Mouse (Mus musculus): Measurements from ENCODE around the gene Ccdc194. TPM values are rescaled to one million over a fixed set of nuclear protein-coding genes. Genes with fewer than 3 reads are reported as not detected.

Gene Ccdc194
- polyA plus RNA-seq, 1 experiment: not detected

Other genes starting within 250 kb of the Ccdc194 start
- 116 and 173 TPM in 2 replicates for gene Use1, start 158.9 kb downstream of the Ccdc194 start, polyA plus RNA-seq (2012; ENCODE audit: insufficient read depth, insufficient read length, missing spikeins)
- gene Ocel1, start 154.4 kb downstream of the Ccdc194 start, polyA plus RNA-seq (2012; ENCODE audit: insufficient read depth, insufficient read length, missing spikeins): 8.3 and 9.1 TPM in 2 replicates
- gene Nr2f6, start 143.8 kb downstream of the Ccdc194 start, polyA plus RNA-seq (2012; ENCODE audit: insufficient read depth, insufficient read length, missing spikeins): 43.4 and 56.0 TPM in 2 replicates
- 12.8 and 20.7 TPM in 2 replicates for gene Ushbp1, start 129.9 kb downstream of the Ccdc194 start, polyA plus RNA-seq (2012; ENCODE audit: insufficient read depth, insufficient read length, missing spikeins)
- 78.3 and 79.0 TPM in 2 replicates for gene Babam1, start 128.8 kb downstream of the Ccdc194 start, polyA plus RNA-seq (2012; ENCODE audit: insufficient read depth, insufficient read length, missing spikeins)
- gene Ankle1, start 119.7 kb downstream of the Ccdc194 start, polyA plus RNA-seq (2012; ENCODE audit: insufficient read depth, insufficient read length, missing spikeins): not detected in 2 replicates
- gene Abhd8, start 62.1 kb downstream of the Ccdc194 start, polyA plus RNA-seq (2012; ENCODE audit: insufficient read depth, insufficient read length, missing spikeins): 2.2 and 2.6 TPM in 2 replicates
- gene Mrpl34, start 60.8 kb downstream of the Ccdc194 start, polyA plus RNA-seq (2012; ENCODE audit: insufficient read depth, insufficient read length, missing spikeins): 313 and 378 TPM in 2 replicates
- gene Dda1, start 56.5 kb downstream of the Ccdc194 start, polyA plus RNA-seq (2012; ENCODE audit: insufficient read depth, insufficient read length, missing spikeins): 23.6 and 34.4 TPM in 2 replicates
- gene Ano8, start 39.7 kb downstream of the Ccdc194 start, polyA plus RNA-seq (2012; ENCODE audit: insufficient read depth, insufficient read length, missing spikeins): 7.3 and 9.3 TPM in 2 replicates
- 6.7 and 9.1 TPM in 2 replicates for gene Gtpbp3, start 37.6 kb downstream of the Ccdc194 start, polyA plus RNA-seq (2012; ENCODE audit: insufficient read depth, insufficient read length, missing spikeins)
- gene Plvap, start 14.0 kb downstream of the Ccdc194 start, polyA plus RNA-seq (2012; ENCODE audit: insufficient read depth, insufficient read length, missing spikeins): 4.3 and 6.1 TPM in 2 replicates
- gene Bst2, start 11.7 kb upstream of the Ccdc194 start, polyA plus RNA-seq (2012; ENCODE audit: insufficient read depth, insufficient read length, missing spikeins): 17.3 and 38.4 TPM in 2 replicates
- 29.7 and 30.9 TPM in 2 replicates for gene Mvb12a, start 17.2 kb upstream of the Ccdc194 start, polyA plus RNA-seq (2012; ENCODE audit: insufficient read depth, insufficient read length, missing spikeins)
- gene Tmem221, start 33.2 kb upstream of the Ccdc194 start, polyA plus RNA-seq (2012; ENCODE audit: insufficient read depth, insufficient read length, missing spikeins): not detected in 2 replicates
- gene Nxnl1, start 40.9 kb upstream of the Ccdc194 start, polyA plus RNA-seq (2012; ENCODE audit: insufficient read depth, insufficient read length, missing spikeins): 0.50 and 1.5 TPM in 2 replicates
- gene Slc27a1, start 43.2 kb upstream of the Ccdc194 start, polyA plus RNA-seq (2012; ENCODE audit: insufficient read depth, insufficient read length, missing spikeins): 71.7 and 118 TPM in 2 replicates
- gene Pgls, start 66.5 kb upstream of the Ccdc194 start, polyA plus RNA-seq (2012; ENCODE audit: insufficient read depth, insufficient read length, missing spikeins): 181 and 189 TPM in 2 replicates
- gene Fam129c, start 71.9 kb upstream of the Ccdc194 start, polyA plus RNA-seq (2012; ENCODE audit: insufficient read depth, insufficient read length, missing spikeins): 1.5 TPM in 1 of 2 replicates, not detected in the other
- 15.1 and 20.1 TPM in 2 replicates for gene Colgalt1, start 85.3 kb upstream of the Ccdc194 start, polyA plus RNA-seq (2012; ENCODE audit: insufficient read depth, insufficient read length, missing spikeins)
- gene Unc13a, start 146.0 kb upstream of the Ccdc194 start, polyA plus RNA-seq (2012; ENCODE audit: insufficient read depth, insufficient read length, missing spikeins): 0.32 and 1.6 TPM in 2 replicates
- gene Jak3, start 150.6 kb upstream of the Ccdc194 start, polyA plus RNA-seq (2012; ENCODE audit: insufficient read depth, insufficient read length, missing spikeins): 13.9 and 14.6 TPM in 2 replicates
- 2.5 and 5.9 TPM in 2 replicates for gene Insl3, start 163.5 kb upstream of the Ccdc194 start, polyA plus RNA-seq (2012; ENCODE audit: insufficient read depth, insufficient read length, missing spikeins)
- 1.5 and 2.8 TPM in 2 replicates for gene B3gnt3, start 176.1 kb upstream of the Ccdc194 start, polyA plus RNA-seq (2012; ENCODE audit: insufficient read depth, insufficient read length, missing spikeins)
- gene Fcho1, start 200.0 kb upstream of the Ccdc194 start, polyA plus RNA-seq (2012; ENCODE audit: insufficient read depth, insufficient read length, missing spikeins): not detected in 2 replicates